In the genomic region with DNA sequence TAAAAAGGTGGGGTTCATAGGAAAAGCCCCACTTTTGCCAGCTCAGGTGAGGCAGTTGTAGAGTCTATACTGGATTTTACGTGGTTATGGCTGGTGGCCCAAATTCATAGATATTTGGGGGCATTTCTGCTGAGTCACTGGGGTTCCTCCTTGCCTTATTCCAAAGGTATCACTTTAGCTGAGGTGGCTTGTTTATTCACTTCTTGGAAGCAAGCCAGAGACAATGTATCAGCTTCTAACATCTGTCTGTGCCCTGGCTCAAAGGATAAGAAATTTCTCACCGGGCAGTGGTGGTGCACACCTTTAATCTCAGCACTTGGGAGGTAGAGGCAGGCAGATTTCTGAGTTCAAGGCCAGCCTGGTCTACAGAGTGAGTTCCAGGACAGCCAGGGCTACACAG, we compare ENCODE assay signal across 27 mouse cellular contexts. TPM values are rescaled to one million over a fixed set of nuclear protein-coding genes. Genes with fewer than 3 reads are reported as not detected.
A peak's percentile ranks its signal among the peaks of the same experiment; 100 is the strongest.
DNase-seq lines count a peak whose midpoint lies in the region; ATAC-seq and TF ChIP-seq lines count a peak whose summit lies in the region.
"Had no signal": no experiment of that assay in that cellular context is flagged by ENCODE, and none has a peak within 500 bp of the region (broad histone marks: within the 10 kb centered on the region; RNA-seq: fewer than 3 reads in every experiment).

No protein-coding gene starts in this region.

- TF ChIP-seq CTCF in heart, adult 2 months (IDR thresholded peaks at IDR 0.05) = no peak

- 53% methylated on average over 2 of the region's 2 CpGs for WGBS in heart, adult 2 months
- 94% methylated on average over 2 of the region's 2 CpGs for WGBS in midbrain, embryonic 11.5 days
- WGBS in midbrain, embryonic 16.5 days = 95% methylated on average over 2 of the region's 2 CpGs
- WGBS in forebrain, embryonic 13.5 days = 97% methylated on average over 2 of the region's 2 CpGs

- H3K79me2 ChIP-seq in heart, adult 2 months (replicated peaks; ENCODE audit: control insufficient read depth, insufficient read depth, low read length) = no peaks in the 10 kb centered on the region

- DNase-seq in heart, adult 2 months = no peak
- no peak for DNase-seq in heart, postnatal 4 days
- DNase-seq in midbrain, embryonic 11.5 days (ENCODE audit: low spot score, missing footprints) = peak; percentile 23
- peak; percentile 42 for DNase-seq in c-Kit-positive CD71-positive TER-119-negative erythroid progenitor cells, embryonic 14.5 days (ENCODE audit: low read depth)
- no peak for DNase-seq in spleen, postnatal 36 days (ENCODE audit: low spot score in 2 of 2)
- DNase-seq: adrenal gland, postnatal 25 days; cerebellum, adult 11-12 months; cerebellum, adult 9-10 months; cerebellum, postnatal 36 days; gastrocnemius, postnatal 36 days; heart, postnatal 10 days; kidney, adult 11 months had no signal

- no peak for ATAC-seq in midbrain, embryonic 11.5 days (ENCODE audit: low FRiP score)
- ATAC-seq in midbrain, embryonic 16.5 days = no peak
- ATAC-seq in erythroblast, adult 5-6 weeks (replicated peaks; ENCODE audit: low FRiP score, poor library complexity, severe bottlenecking) = no peak
- ATAC-seq in forebrain, embryonic 13.5 days = no peak
- ATAC-seq: forebrain, embryonic 15.5 days had no signal

- TF ChIP-seq POLR2A in heart, adult 2 months (IDR thresholded peaks at IDR 0.05; ENCODE audit: insufficient read depth, low read depth, low read length) = no peak

- intact Hi-C loops in heart, adult 2 months (cut with DNase I) = no loop called here

- H3K9me3 ChIP-seq in midbrain, embryonic 11.5 days (ENCODE audit: control insufficient read depth, low read length) = no peaks in the 10 kb centered on the region
- no peaks in the 10 kb centered on the region for H3K9me3 ChIP-seq in midbrain, embryonic 16.5 days (replicated peaks; ENCODE audit: control insufficient read depth, low read length, poor library complexity, severe bottlenecking)
- H3K9me3 ChIP-seq in forebrain, embryonic 13.5 days (replicated peaks) = no peaks in the 10 kb centered on the region
- H3K9me3 ChIP-seq: embryonic facial prominence, embryonic 10.5 days; forebrain, embryonic 10.5 days; forebrain, embryonic 15.5 days; heart, embryonic 10.5 days had no signal

- no peak for TF ChIP-seq EP300 in heart, adult 2 months (IDR thresholded peaks at IDR 0.05; ENCODE audit: insufficient read depth, low read depth, low read length)

- no peak overlapping the region for H3K9ac ChIP-seq in heart, adult 2 months (ENCODE audit: low read depth, low read length)
- H3K9ac ChIP-seq in midbrain, embryonic 11.5 days (ENCODE audit: low read length) = no peak overlapping the region
- H3K9ac ChIP-seq in midbrain, embryonic 16.5 days (ENCODE audit: low read depth, low read length) = no peak overlapping the region
- no peak overlapping the region for H3K9ac ChIP-seq in forebrain, embryonic 13.5 days
- H3K9ac ChIP-seq: forebrain, embryonic 15.5 days; hindbrain, embryonic 14.5 days had no signal

- H3K4me1 ChIP-seq in heart, adult 2 months (ENCODE audit: control insufficient read depth, insufficient read depth, low read length) = peaks cover 9% of the 10 kb centered on the region
- no peaks in the 10 kb centered on the region for H3K4me1 ChIP-seq in midbrain, embryonic 11.5 days (ENCODE audit: control insufficient read depth, insufficient read depth, low read length)
- no peaks in the 10 kb centered on the region for H3K4me1 ChIP-seq in midbrain, embryonic 16.5 days (ENCODE audit: control insufficient read depth, insufficient read depth, low read length)
- no peaks in the 10 kb centered on the region for H3K4me1 ChIP-seq in forebrain, embryonic 13.5 days
- H3K4me1 ChIP-seq: forebrain, embryonic 15.5 days had no signal

- H3K4me2 ChIP-seq in midbrain, embryonic 11.5 days = no peak overlapping the region
- H3K4me2 ChIP-seq in midbrain, embryonic 16.5 days (ENCODE audit: low read length) = no peak overlapping the region
- H3K4me2 ChIP-seq in forebrain, embryonic 13.5 days = no peak overlapping the region
- H3K4me2 ChIP-seq: forebrain, embryonic 15.5 days; hindbrain, embryonic 14.5 days had no signal

- H3K27ac ChIP-seq in heart, adult 2 months = peak overlapping the region; percentile 15; the same call in 1 of the 2 replicates
- H3K27ac ChIP-seq in midbrain, embryonic 11.5 days (ENCODE audit: low read depth, low read length) = no peak overlapping the region
- H3K27ac ChIP-seq in midbrain, embryonic 16.5 days (ENCODE audit: low read length) = no peak overlapping the region
- no peak overlapping the region for H3K27ac ChIP-seq in forebrain, embryonic 13.5 days
- H3K27ac ChIP-seq: embryonic facial prominence, embryonic 10.5 days; forebrain, embryonic 10.5 days; forebrain, embryonic 15.5 days; heart, embryonic 10.5 days; hindbrain, embryonic 14.5 days had no signal

- H3K36me3 ChIP-seq in heart, adult 2 months (ENCODE audit: control insufficient read depth, insufficient read depth, low read length) = peaks cover 12% of the 10 kb centered on the region
- H3K36me3 ChIP-seq in midbrain, embryonic 11.5 days (ENCODE audit: control insufficient read depth, insufficient read depth, low read length) = no peaks in the 10 kb centered on the region
- no peaks in the 10 kb centered on the region for H3K36me3 ChIP-seq in midbrain, embryonic 16.5 days (ENCODE audit: control insufficient read depth, insufficient read depth, low read length)
- H3K36me3 ChIP-seq in forebrain, embryonic 13.5 days (ENCODE audit: poor library complexity, severe bottlenecking) = 0 out of 2 replicates have a peak, but pooled peaks cover 9% of the 10 kb centered on the region
- H3K36me3 ChIP-seq: forebrain, embryonic 15.5 days had no signal

- H3K27me3 ChIP-seq in heart, adult 2 months (ENCODE audit: control insufficient read depth, insufficient read depth, low read length) = no peaks in the 10 kb centered on the region
- no peaks in the 10 kb centered on the region for H3K27me3 ChIP-seq in midbrain, embryonic 11.5 days (ENCODE audit: control insufficient read depth, insufficient read depth, low read length)
- H3K27me3 ChIP-seq in midbrain, embryonic 16.5 days (ENCODE audit: control insufficient read depth, insufficient read depth, low read depth, low read length) = no peaks in the 10 kb centered on the region
- H3K27me3 ChIP-seq in forebrain, embryonic 13.5 days = no peaks in the 10 kb centered on the region
- H3K27me3 ChIP-seq: CH12.LX; forebrain, embryonic 15.5 days had no signal

- H3K4me3 ChIP-seq in heart, adult 2 months = no peak overlapping the region
- no peak overlapping the region for H3K4me3 ChIP-seq in midbrain, embryonic 11.5 days (ENCODE audit: low read depth, low read length)
- no peak overlapping the region for H3K4me3 ChIP-seq in midbrain, embryonic 16.5 days (ENCODE audit: low read depth, low read length)
- H3K4me3 ChIP-seq in forebrain, embryonic 13.5 days = no peak overlapping the region
- H3K4me3 ChIP-seq: embryonic facial prominence, embryonic 10.5 days; erythroblast, embryonic 14.5 days; forebrain, embryonic 10.5 days; forebrain, embryonic 15.5 days; heart, embryonic 10.5 days had no signal

RNA-seq across cellular contexts. Expression of gene Gm17334, which starts 6.8 kb away (rescaled TPM):
- under 1 TPM in 1 of 2 experiments, not detected in 1; 0.47 TPM for total RNA-seq in heart, adult 2 months (2021)
- 1.4 and 1.8 TPM in 2 replicates for polyA plus RNA-seq in heart, adult 2 months (2012; rRNA removed)
- total RNA-seq in heart, postnatal 4 days (2021) = not detected
- polyA plus RNA-seq in midbrain, embryonic 11.5 days (2014; fragmentation: Nextera tagmentation; extraction: Ambion mirVana) = not detected in 2 replicates
- polyA plus RNA-seq in midbrain, embryonic 16.5 days (2015; fragmentation: Nextera tagmentation; extraction: Ambion mirVana) = not detected in 2 replicates
- not detected in 2 replicates for total RNA-seq in erythroblast, adult 5-6 weeks (2015; ENCODE audit: low replicate concordance)
- total RNA-seq in erythroblast, adult 5-6 weeks (2017; ENCODE audit: low replicate concordance) = not detected in 2 replicates
- polyA plus RNA-seq in forebrain, embryonic 13.5 days (2015; fragmentation: Nextera tagmentation; extraction: Ambion mirVana) = not detected in 2 replicates
- polyA plus RNA-seq: embryonic facial prominence, embryonic 10.5 days; erythroblast, embryonic 14.5 days; forebrain, embryonic 10.5 days; forebrain, embryonic 15.5 days; heart, embryonic 10.5 days; heart, embryonic 14.5 days; hindbrain, embryonic 14.5 days had no signal

RNA-seq across cellular contexts. Expression of gene Irf1, which starts 10.0 kb away (rescaled TPM):
- 10 to 100 TPM; 15.2 to 19.7 TPM for total RNA-seq in heart, adult 2 months (2021)
- 20.5 and 28.6 TPM in 2 replicates for polyA plus RNA-seq in heart, adult 2 months (2012; rRNA removed)
- 10 to 100 TPM; 11.8 to 12.2 TPM for total RNA-seq in heart, postnatal 4 days (2021)
- polyA plus RNA-seq in midbrain, embryonic 11.5 days (2014; fragmentation: Nextera tagmentation; extraction: Ambion mirVana) = 2.8 and 3.7 TPM in 2 replicates
- polyA plus RNA-seq in midbrain, embryonic 16.5 days (2015; fragmentation: Nextera tagmentation; extraction: Ambion mirVana) = 2.0 and 2.2 TPM in 2 replicates
- 8.8 and 17.8 TPM in 2 replicates for total RNA-seq in erythroblast, adult 5-6 weeks (2015; ENCODE audit: low replicate concordance)
- total RNA-seq in erythroblast, adult 5-6 weeks (2017; ENCODE audit: low replicate concordance) = 15.9 and 22.7 TPM in 2 replicates
- 2.6 and 2.7 TPM in 2 replicates for polyA plus RNA-seq in forebrain, embryonic 13.5 days (2015; fragmentation: Nextera tagmentation; extraction: Ambion mirVana)

RNA-seq across cellular contexts. Expression of gene Il5, which starts 59.2 kb away (rescaled TPM):
- total RNA-seq in heart, adult 2 months (2021) = not detected
- 0.12 and 0.21 TPM in 2 replicates for polyA plus RNA-seq in heart, adult 2 months (2012; rRNA removed)
- not detected for total RNA-seq in heart, postnatal 4 days (2021)
- not detected in 2 replicates for polyA plus RNA-seq in midbrain, embryonic 11.5 days (2014; fragmentation: Nextera tagmentation; extraction: Ambion mirVana)
- polyA plus RNA-seq in midbrain, embryonic 16.5 days (2015; fragmentation: Nextera tagmentation; extraction: Ambion mirVana) = not detected in 2 replicates
- total RNA-seq in erythroblast, adult 5-6 weeks (2015; ENCODE audit: low replicate concordance) = not detected in 2 replicates
- total RNA-seq in erythroblast, adult 5-6 weeks (2017; ENCODE audit: low replicate concordance) = not detected in 2 replicates
- not detected in 2 replicates for polyA plus RNA-seq in forebrain, embryonic 13.5 days (2015; fragmentation: Nextera tagmentation; extraction: Ambion mirVana)
- total RNA-seq: adrenal gland, adult 18-20 months; adrenal gland, postnatal 25 days; CH12.LX; gastrocnemius, adult 8-10 months; gastrocnemius, postnatal 36 days; heart, postnatal 10 days; hematopoietic stem cell, adult 5-6 weeks had no signal
- polyA plus RNA-seq: embryonic facial prominence, embryonic 10.5 days; embryonic facial prominence, embryonic 14.5 days; erythroblast, embryonic 14.5 days; forebrain, embryonic 15.5 days; heart, embryonic 10.5 days; heart, embryonic 14.5 days; hindbrain, embryonic 14.5 days had no signal

Comparison
In these comparisons a context has a peak if more than half of its experiments do, and no peak if none do; other contexts are left out.
1. DNase-seq: peak in midbrain, embryonic 11.5 days (single experiment) and c-Kit-positive CD71-positive TER-119-negative erythroid progenitor cells, embryonic 14.5 days (single experiment); none in heart, adult 2 months (0 of 2), heart, postnatal 4 days (single experiment) and spleen, postnatal 36 days (0 of 2).